Mouse (Mus musculus) A20 (cell line): ENCODE results near the gene B9d1.

ENCODE experiments used
- DNase-seq: peaks from one replicate; pipeline ENCODE4 v3.0.0-alpha.2; 2011; ENCODE audit warnings: low read depth, low spot score

Gene B9d1

GRCm38 (mm10) chr11:61540642-61541041 is 35.7 kb downstream of the B9d1 start:
- no peak for DNase-seq

DNA sequence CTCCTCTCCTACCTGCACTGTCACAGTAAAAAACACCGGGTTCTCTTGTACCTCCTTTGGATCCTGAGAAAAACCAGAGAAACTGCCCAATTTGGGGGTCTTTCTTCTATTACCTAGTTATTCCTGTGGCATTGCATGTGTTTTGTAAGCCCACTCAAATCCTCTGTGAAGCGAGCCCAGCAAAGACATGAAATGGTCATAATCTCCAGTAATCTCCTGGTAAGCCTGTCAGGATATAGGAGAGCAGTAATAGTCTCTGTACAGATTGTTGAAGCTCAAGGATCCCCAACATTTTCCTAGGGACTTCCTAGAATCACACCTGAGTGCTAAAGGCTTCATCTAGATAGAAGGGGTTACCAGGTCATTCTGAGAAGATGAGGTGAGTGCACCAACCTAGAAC is 36.2 kb downstream of the B9d1 start:
- DNase-seq: no peak

DNA sequence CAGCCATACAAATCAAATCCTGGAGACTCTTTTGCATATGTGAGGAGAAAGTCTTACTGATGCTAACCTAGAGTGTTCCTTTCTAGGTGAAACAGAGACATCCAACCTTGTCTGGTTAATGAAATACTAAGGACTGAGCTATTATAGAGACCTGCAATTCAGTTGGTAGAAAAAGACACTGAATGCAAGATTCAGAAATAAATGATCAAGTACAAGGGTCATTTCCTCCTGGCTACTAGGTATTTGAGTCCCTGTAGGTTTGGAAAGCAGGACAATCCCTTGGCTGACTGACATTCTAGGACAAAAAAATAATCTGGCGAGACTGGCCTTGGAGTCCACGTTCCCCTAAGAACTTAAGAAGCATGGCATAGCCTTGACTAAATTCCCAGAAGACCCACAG is 40.6 kb downstream of the B9d1 start:
- no peak for DNase-seq

DNA sequence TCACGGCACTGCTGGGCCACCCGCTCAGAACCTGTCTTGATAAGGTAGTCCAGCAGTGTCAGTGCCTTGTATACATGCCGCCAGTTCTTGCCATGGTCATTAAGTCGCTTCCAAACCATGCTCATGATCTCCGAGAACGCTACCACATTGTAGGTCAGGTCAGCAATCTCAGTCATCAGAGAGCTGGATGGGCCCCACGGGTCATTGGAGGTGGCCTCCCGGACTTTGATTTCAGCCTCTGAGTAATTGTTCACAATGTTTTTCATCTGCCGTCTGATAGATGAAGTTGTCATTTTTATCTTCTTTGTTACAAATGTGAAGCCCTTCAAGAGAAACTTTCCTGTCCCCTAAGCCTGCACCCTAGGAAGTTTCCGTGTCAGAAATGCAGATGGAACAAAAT is 41.5 kb downstream of the B9d1 start:
- no peak for DNase-seq

- no peak for DNase-seq
Measured at GRCm38 (mm10) chr11:61547710-61548109, 42.8 kb downstream of the B9d1 start.

- DNase-seq: no peak
Measured at GRCm38 (mm10) chr11:61550631-61551030, 45.7 kb downstream of the B9d1 start.

DNA sequence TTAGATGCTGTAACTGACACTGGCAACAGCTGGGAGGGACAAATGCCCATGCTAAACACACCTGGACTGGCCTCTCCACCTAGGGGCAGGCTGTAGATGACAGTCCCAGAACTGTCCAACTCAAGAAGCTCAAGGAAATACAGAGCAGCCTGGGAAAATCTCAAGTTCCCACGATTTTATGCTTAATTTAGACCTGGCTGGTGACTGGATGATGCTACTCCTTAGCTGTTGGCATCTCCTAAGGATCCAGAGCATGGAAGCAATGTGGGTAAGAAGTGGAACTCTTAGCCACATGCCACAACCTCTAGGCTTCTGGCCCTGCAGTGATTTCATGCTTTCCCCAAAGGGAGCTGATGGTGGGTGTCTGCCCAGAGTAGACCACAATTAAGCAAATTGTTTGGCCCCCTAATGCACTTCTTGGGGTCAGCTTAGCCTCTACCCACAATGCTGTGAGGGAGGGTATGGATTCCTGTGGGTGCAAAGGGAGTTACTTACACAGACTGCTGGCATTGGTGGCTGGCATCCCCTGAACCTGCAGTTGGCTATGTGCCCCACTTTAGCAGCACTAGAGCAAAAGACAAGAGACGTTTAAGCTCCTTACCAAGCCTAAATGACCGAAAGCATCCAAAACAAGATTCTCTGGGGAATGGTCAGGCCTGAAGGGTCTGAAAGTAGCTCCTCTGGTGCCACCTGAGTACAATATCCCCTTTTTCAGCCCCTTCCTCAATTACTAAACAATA is 48.2 kb downstream of the B9d1 start:
- DNase-seq: no peak

DNA sequence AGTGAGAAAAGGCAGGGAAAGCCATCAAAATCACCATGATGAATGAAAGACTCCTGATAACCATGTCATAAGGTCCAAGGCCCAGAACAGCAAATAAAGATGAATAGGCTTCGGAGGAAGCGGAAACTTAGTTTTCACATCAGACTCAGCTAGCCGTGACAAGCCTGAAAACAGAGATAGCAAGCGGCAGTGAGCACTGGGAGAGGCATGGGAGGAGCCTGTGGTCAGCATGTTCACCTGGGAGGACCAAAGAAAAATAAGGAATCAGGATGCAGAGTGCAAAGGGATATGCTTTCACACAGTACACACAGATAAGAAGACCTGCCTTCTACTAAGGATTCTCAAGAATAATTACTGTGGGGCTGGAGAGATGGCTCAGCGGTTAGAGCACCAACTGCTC is 54.6 kb downstream of the B9d1 start:
- no peak for DNase-seq

- DNase-seq: no peak
Measured at GRCm38 (mm10) chr11:61562421-61562820, 57.5 kb downstream of the B9d1 start.
